Mouse (Mus musculus): ENCODE data around the gene Cpa4. TPM values are rescaled to one million over a fixed set of nuclear protein-coding genes. Genes with fewer than 3 reads are reported as not detected.

The Cpa4 gene
- polyA plus RNA-seq (2014; fragmentation: Nextera tagmentation; extraction: Ambion mirVana), result 0.07 and 0.14 TPM in 2 replicates

- no peak for ATAC-seq (ENCODE audit: insufficient read depth)
- Histone ChIP-seq H3K27ac (ENCODE audit: low read depth) (no peak within 1 kb of the TSS), H3K4me2 (no peak within 1 kb of the TSS), H3K9ac (no peak within 1 kb of the TSS), H3K36me3 (ENCODE audit: insufficient read depth) (no peaks in the 10 kb centered on the region), H3K27me3 (ENCODE audit: insufficient read depth, low read length) (no peaks in the 10 kb centered on the region), H3K4me3 (ENCODE audit: low read depth, low read length) (no peak within 1 kb of the TSS), H3K9me3 (ENCODE audit: low read depth, low read length) (no peaks in the 10 kb centered on the region), H3K4me1 (ENCODE audit: insufficient read depth) (peaks cover 6% of the 10 kb centered on the region)
- no peak for DNase-seq
- 51% methylated on average over 5 of the region's 5 CpGs for WGBS
- TF ChIP-seq CTCF (IDR thresholded peaks at IDR 0.05; ENCODE audit: low read depth), result no peak
These were observed at the start of gene Cpa4 for GRCm38 (mm10) chr6:30568069-30568468. TSS of gene Cpa4 (plus strand) at chr6:30568369.

GRCm38 (mm10) chr6:30520400-30520799, 47.8 kb upstream of the Cpa4 start:
- TF ChIP-seq CTCF (IDR thresholded peaks at IDR 0.05; ENCODE audit: low read depth), result no peak; the same call in 1 of the 2 replicates
- Histone ChIP-seq H3K4me2 (no peak overlapping the region), H3K27me3 (ENCODE audit: insufficient read depth, low read length) (no peaks in the 10 kb centered on the region), H3K4me3 (ENCODE audit: low read depth, low read length) (no peak overlapping the region), H3K36me3 (ENCODE audit: insufficient read depth) (no peaks in the 10 kb centered on the region), H3K27ac (ENCODE audit: low read depth) (no peak overlapping the region), H3K9ac (no peak overlapping the region), H3K9me3 (ENCODE audit: low read depth, low read length) (no peaks in the 10 kb centered on the region), H3K4me1 (ENCODE audit: insufficient read depth) (no peaks in the 10 kb centered on the region)
- DNase-seq (no peak), ATAC-seq (ENCODE audit: insufficient read depth) (no peak)
- 54% methylated on average over 11 of the region's 11 CpGs for WGBS

- no peak overlapping the region for H3K4me3 ChIP-seq (ENCODE audit: low read depth, low read length)
- H3K36me3 ChIP-seq (ENCODE audit: insufficient read depth), result no peaks in the 10 kb centered on the region
- WGBS, result 48% methylated on average over 7 of the region's 7 CpGs
- no peak overlapping the region for H3K9ac ChIP-seq
- H3K4me2 ChIP-seq, result no peak overlapping the region
- H3K9me3 ChIP-seq (ENCODE audit: low read depth, low read length), result no peaks in the 10 kb centered on the region
- no peak for DNase-seq
- H3K27me3 ChIP-seq (ENCODE audit: insufficient read depth, low read length), result no peaks in the 10 kb centered on the region
- peaks cover 22% of the 10 kb centered on the region for H3K4me1 ChIP-seq (ENCODE audit: insufficient read depth)
- no peak for TF ChIP-seq CTCF (IDR thresholded peaks at IDR 0.05; ENCODE audit: low read depth)
- peak overlapping the region; percentile 94 for H3K27ac ChIP-seq (ENCODE audit: low read depth)
- ATAC-seq (ENCODE audit: insufficient read depth), result no peak
These were observed 42.5 kb upstream of the Cpa4 start for GRCm38 (mm10) chr6:30525456-30526332.

- Histone ChIP-seq H3K4me3 (ENCODE audit: low read depth, low read length) (no peak overlapping the region), H3K9me3 (ENCODE audit: low read depth, low read length) (no peaks in the 10 kb centered on the region), H3K27ac (ENCODE audit: low read depth) (peak overlapping the region; percentile 94), H3K36me3 (ENCODE audit: insufficient read depth) (no peaks in the 10 kb centered on the region), H3K9ac (peak overlapping the region; percentile 32), H3K4me2 (peak overlapping the region; percentile 37; the same call in 1 of the 2 replicates), H3K4me1 (ENCODE audit: insufficient read depth) (peaks cover 22% of the 10 kb centered on the region), H3K27me3 (ENCODE audit: insufficient read depth, low read length) (no peaks in the 10 kb centered on the region)
- TF ChIP-seq CTCF (IDR thresholded peaks at IDR 0.05; ENCODE audit: low read depth), result no peak
- DNase-seq (peak; percentile 84), ATAC-seq (ENCODE audit: insufficient read depth) (peak; percentile 35)
- WGBS, result 17% methylated on average over 19 of the region's 19 CpGs
These were observed 41.3 kb upstream of the Cpa4 start for GRCm38 (mm10) chr6:30526586-30527515.

- Histone ChIP-seq H3K9me3 (ENCODE audit: low read depth, low read length) (no peaks in the 10 kb centered on the region), H3K27ac (ENCODE audit: low read depth) (peak overlapping the region; percentile 55; the same call in 1 of the 2 replicates), H3K27me3 (ENCODE audit: insufficient read depth, low read length) (no peaks in the 10 kb centered on the region), H3K9ac (no peak overlapping the region), H3K4me1 (ENCODE audit: insufficient read depth) (peaks cover 22% of the 10 kb centered on the region), H3K4me3 (ENCODE audit: low read depth, low read length) (no peak overlapping the region), H3K4me2 (no peak overlapping the region), H3K36me3 (ENCODE audit: insufficient read depth) (no peaks in the 10 kb centered on the region)
- DNase-seq (peak; percentile 68), ATAC-seq (ENCODE audit: insufficient read depth) (peak; percentile 74)
- WGBS, result 19% methylated on average over 6 of the region's 6 CpGs
- TF ChIP-seq CTCF (IDR thresholded peaks at IDR 0.05; ENCODE audit: low read depth), result no peak
These were observed 39.4 kb upstream of the Cpa4 start for GRCm38 (mm10) chr6:30528800-30529199.

- no peaks in the 10 kb centered on the region for H3K36me3 ChIP-seq (ENCODE audit: insufficient read depth)
- H3K4me3 ChIP-seq (ENCODE audit: low read depth, low read length), result no peak overlapping the region
- WGBS, result 55% methylated on average over 3 of the region's 3 CpGs
- peaks cover 8% of the 10 kb centered on the region for H3K4me1 ChIP-seq (ENCODE audit: insufficient read depth)
- peak; percentile 68 for TF ChIP-seq CTCF (IDR thresholded peaks at IDR 0.05; ENCODE audit: low read depth)
- H3K4me2 ChIP-seq, result no peak overlapping the region
- no peaks in the 10 kb centered on the region for H3K9me3 ChIP-seq (ENCODE audit: low read depth, low read length)
- H3K27ac ChIP-seq (ENCODE audit: low read depth), result no peak overlapping the region
- H3K9ac ChIP-seq, result no peak overlapping the region
- ATAC-seq (ENCODE audit: insufficient read depth), result no peak
- no peaks in the 10 kb centered on the region for H3K27me3 ChIP-seq (ENCODE audit: insufficient read depth, low read length)
- DNase-seq, result peak; percentile 60
These were observed 32.8 kb upstream of the Cpa4 start for GRCm38 (mm10) chr6:30535340-30535739.

Measured in lung, embryonic 14.5 days (tissue).